Mouse (Mus musculus) limb, embryonic 11.5 days (tissue): Measurements from ENCODE around the gene H2-Aa. TPM values are rescaled to one million over a fixed set of nuclear protein-coding genes. Genes with fewer than 3 reads are reported as not detected.
"Not testable (repeated sequence)": the region's sequence is repeated elsewhere in the genome, so short reads cannot be mapped to it uniquely, and the experiment has no call there.

ENCODE experiments used
- ATAC-seq: fragments of 200-750 bp; cut with Nextera tagmentation; 2 replicates; pipeline ENCODE4 v1.8.0; 2017; ENCODE audit warnings: low read depth; ENCODE audit not compliant: insufficient number of reproducible peaks, low FRiP score, low TSS enrichment
- DNase-seq: peaks from one replicate; pipeline ENCODE4 v3.0.0-alpha.2; 2015; ENCODE audit warnings: low spot score
- H3K27ac ChIP-seq: fragments of 300-500 bp; sonication (generic); replicated peaks from 2 replicates; pipeline ENCODE4 v1.5.1; 2014; ENCODE audit warnings: low read depth, mild to moderate bottlenecking, low read length
- H3K27me3 ChIP-seq: fragments of 300-500 bp; sonication (generic); 2 replicates; pipeline ENCODE4 v1.6.1; 2014; ENCODE audit warnings: mild to moderate bottlenecking, low read length, mixed read lengths; ENCODE audit not compliant: control insufficient read depth, insufficient read depth
- H3K36me3 ChIP-seq: fragments of 300-500 bp; sonication (generic); 2 replicates; pipeline ENCODE4 v1.6.1; 2014; ENCODE audit warnings: mild to moderate bottlenecking, low read length, moderate library complexity, mixed read lengths; ENCODE audit not compliant: control insufficient read depth, insufficient read depth
- H3K4me1 ChIP-seq: fragments of 300-500 bp; sonication (generic); 2 replicates; pipeline ENCODE4 v1.6.1; 2014; ENCODE audit warnings: low read length, mixed read lengths; ENCODE audit not compliant: control insufficient read depth, insufficient read depth
- H3K4me2 ChIP-seq: fragments of 300-500 bp; sonication (generic); 2 replicates; pipeline ENCODE4 v1.6.1; 2014; ENCODE audit warnings: low read depth, mild to moderate bottlenecking, moderate library complexity; ENCODE audit not compliant: severe bottlenecking
- H3K4me3 ChIP-seq: fragments of 300-500 bp; sonication (generic); 2 replicates; pipeline ENCODE4 v1.5.1; 2014; ENCODE audit warnings: low read depth, low read length
- H3K9ac ChIP-seq: fragments of 300-500 bp; sonication (generic); 2 replicates; pipeline ENCODE4 v1.6.1; 2014; ENCODE audit warnings: mild to moderate bottlenecking, low read length
- H3K9me3 ChIP-seq: fragments of 300-500 bp; sonication (generic); 2 replicates; pipeline ENCODE4 v1.6.1; 2016; ENCODE audit warnings: low read length; ENCODE audit not compliant: control insufficient read depth
- WGBS: fragments of 180-500 bp; shearing (Covaris S2); extraction: QIAGEN DNeasy Blood & Tissue Kit; methylation state at CpG from one replicate; pipeline ENCODE4 v1.1.7; 2014; 5-methylcytosine and 5-hydroxymethylcytosine counted together
- polyA plus RNA-seq: library from polyadenylated mRNA; unstranded; fragments of >200 nt; fragmentation: Nextera tagmentation; extraction: Ambion mirVana; gene quantifications from 2 replicates; pipeline ENCODE4 v1.2.1, GENCODE M21; 2014

Gene H2-Aa
- polyA plus RNA-seq, 1 experiment from 2014 or later, result not detected

- DNase-seq, result peak; percentile 87
- no peaks in the 10 kb centered on the region for H3K36me3 ChIP-seq
- H3K4me2 ChIP-seq, result no peak overlapping the region
- H3K27ac ChIP-seq, result no peak overlapping the region
- WGBS, result 43% methylated on average over 3 of the region's 3 CpGs
- no peaks in the 10 kb centered on the region for H3K27me3 ChIP-seq
- no peak overlapping the region for H3K4me3 ChIP-seq
- H3K4me1 ChIP-seq, result no peaks in the 10 kb centered on the region
- no peaks in the 10 kb centered on the region for H3K9me3 ChIP-seq
- no peak overlapping the region for H3K9ac ChIP-seq
- ATAC-seq, result no peak
Measured at GRCm38 (mm10) chr17:34313393-34313792, 25.8 kb upstream of the H2-Aa start.

GRCm38 (mm10) chr17:34312185-34312584, 24.6 kb upstream of the H2-Aa start:
- no peaks in the 10 kb centered on the region for H3K9me3 ChIP-seq
- no peak for DNase-seq
- no peaks in the 10 kb centered on the region for H3K4me1 ChIP-seq
- H3K36me3 ChIP-seq, result no peaks in the 10 kb centered on the region
- no peak overlapping the region for H3K4me3 ChIP-seq
- WGBS, result 82% methylated on average over 1 of the region's 1 CpGs
- no peak overlapping the region for H3K9ac ChIP-seq
- H3K27ac ChIP-seq, result no peak overlapping the region
- H3K27me3 ChIP-seq, result no peaks in the 10 kb centered on the region
- no peak for ATAC-seq
- H3K4me2 ChIP-seq, result no peak overlapping the region

- ATAC-seq, H3K27ac ChIP-seq, H3K27me3 ChIP-seq, H3K4me1 ChIP-seq, H3K9me3 ChIP-seq, H3K36me3 ChIP-seq, DNase-seq, H3K4me2 ChIP-seq, H3K4me3 ChIP-seq, H3K9ac ChIP-seq: not testable (repeated sequence)
- 78% methylated on average over 3 of the region's 3 CpGs for WGBS
Measured at GRCm38 (mm10) chr17:34310526-34310925, 22.9 kb upstream of the H2-Aa start.

- H3K27me3 ChIP-seq, result no peaks in the 10 kb centered on the region
- no peaks in the 10 kb centered on the region for H3K36me3 ChIP-seq
- H3K9me3 ChIP-seq, result no peaks in the 10 kb centered on the region
- peak; percentile 76 for DNase-seq
- peak overlapping the region; percentile 37; the same call in 1 of the 2 replicates for H3K27ac ChIP-seq
- 23% methylated on average over 38 of the region's 38 CpGs for WGBS
- no peaks in the 10 kb centered on the region for H3K4me1 ChIP-seq
- H3K4me2 ChIP-seq, result peak overlapping the region; percentile 55
- peak; percentile 62; the same call in 1 of the 2 replicates for ATAC-seq
- H3K4me3 ChIP-seq, result peak overlapping the region; percentile 55
- peak overlapping the region; percentile 66 for H3K9ac ChIP-seq
Measured at GRCm38 (mm10) chr17:34309683-34310385, 22.2 kb upstream of the H2-Aa start.

GRCm38 (mm10) chr17:34309225-34309624, 21.6 kb upstream of the H2-Aa start:
- DNase-seq (no peak), ATAC-seq (no peak)
- Histone ChIP-seq H3K9me3 (no peaks in the 10 kb centered on the region), H3K9ac (peak overlapping the region; percentile 62), H3K36me3 (no peaks in the 10 kb centered on the region), H3K27me3 (no peaks in the 10 kb centered on the region), H3K4me2 (peak overlapping the region; percentile 55), H3K4me1 (no peaks in the 10 kb centered on the region), H3K4me3 (peak overlapping the region; percentile 55), H3K27ac (peak overlapping the region; percentile 37; the same call in 1 of the 2 replicates)
- WGBS, result 32% methylated on average over 10 of the region's 10 CpGs

GRCm38 (mm10) chr17:34308161-34308560, 20.5 kb upstream of the H2-Aa start:
- no peak overlapping the region for H3K4me3 ChIP-seq
- H3K27me3 ChIP-seq, result no peaks in the 10 kb centered on the region
- H3K9me3 ChIP-seq, result no peaks in the 10 kb centered on the region
- no peak overlapping the region for H3K9ac ChIP-seq
- no peaks in the 10 kb centered on the region for H3K36me3 ChIP-seq
- 78% methylated on average over 4 of the region's 4 CpGs for WGBS
- ATAC-seq (no peak), DNase-seq (no peak)
- H3K27ac ChIP-seq, result no peak overlapping the region
- H3K4me1 ChIP-seq, result no peaks in the 10 kb centered on the region
- H3K4me2 ChIP-seq, result no peak overlapping the region

- Histone ChIP-seq H3K9ac (no peak overlapping the region), H3K36me3 (no peaks in the 10 kb centered on the region), H3K4me3 (no peak overlapping the region), H3K27ac (no peak overlapping the region), H3K4me1 (no peaks in the 10 kb centered on the region), H3K9me3 (no peaks in the 10 kb centered on the region), H3K4me2 (no peak overlapping the region), H3K27me3 (no peaks in the 10 kb centered on the region)
- DNase-seq (no peak), ATAC-seq (no peak)
Measured at GRCm38 (mm10) chr17:34307216-34307615, 19.6 kb upstream of the H2-Aa start.

- H3K27ac ChIP-seq, result no peak overlapping the region
- no peak for ATAC-seq
- H3K4me2 ChIP-seq, result no peak overlapping the region
- no peaks in the 10 kb centered on the region for H3K9me3 ChIP-seq
- DNase-seq, result no peak
- H3K9ac ChIP-seq, result no peak overlapping the region
- no peaks in the 10 kb centered on the region for H3K4me1 ChIP-seq
- WGBS, result 83% methylated on average over 2 of the region's 2 CpGs
- H3K27me3 ChIP-seq, result no peaks in the 10 kb centered on the region
- no peak overlapping the region for H3K4me3 ChIP-seq
- no peaks in the 10 kb centered on the region for H3K36me3 ChIP-seq
Measured at GRCm38 (mm10) chr17:34306407-34306806, 18.8 kb upstream of the H2-Aa start.
